Mouse (Mus musculus) testis, postnatal 14 days (tissue): Measurements from ENCODE around the gene Mfsd4b3.
"Not testable (repeated sequence)": the region's sequence is repeated elsewhere in the genome, so short reads cannot be mapped to it uniquely, and the experiment has no call there.

Experiments used
- DNase-seq: peaks from one replicate; pipeline ENCODE4 v3.0.0; 2021; ENCODE audit warnings: low spot score

Gene Mfsd4b3

GRCm38 (mm10) chr10:39959761-39960440 lies at the start of gene Mfsd4b3:
TSS of gene Mfsd4b3 (minus strand) at chr10:39960153.
- DNase-seq: peak; percentile 89

DNA sequence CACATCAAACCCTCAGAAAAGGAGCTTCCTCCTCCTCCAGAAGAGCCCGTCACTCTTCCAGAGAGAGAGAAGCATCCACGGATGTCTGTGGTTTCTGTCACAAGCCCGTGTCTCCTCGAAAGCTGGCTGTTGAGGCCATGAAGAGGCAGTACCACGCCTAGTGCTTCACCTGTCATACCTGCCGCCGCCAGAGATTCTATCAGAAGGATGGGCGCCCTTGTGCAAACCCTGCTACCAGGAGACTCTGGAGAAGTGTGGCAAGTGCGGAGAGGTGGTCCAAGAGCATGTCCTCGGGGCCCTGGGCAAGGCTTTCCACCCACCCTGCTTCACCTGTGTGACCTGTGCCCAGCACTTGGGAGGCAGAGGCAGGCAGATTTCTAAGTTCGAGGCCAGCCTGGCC lies 49.6 kb upstream of the Mfsd4b3 start:
- DNase-seq: no peak

DNA sequence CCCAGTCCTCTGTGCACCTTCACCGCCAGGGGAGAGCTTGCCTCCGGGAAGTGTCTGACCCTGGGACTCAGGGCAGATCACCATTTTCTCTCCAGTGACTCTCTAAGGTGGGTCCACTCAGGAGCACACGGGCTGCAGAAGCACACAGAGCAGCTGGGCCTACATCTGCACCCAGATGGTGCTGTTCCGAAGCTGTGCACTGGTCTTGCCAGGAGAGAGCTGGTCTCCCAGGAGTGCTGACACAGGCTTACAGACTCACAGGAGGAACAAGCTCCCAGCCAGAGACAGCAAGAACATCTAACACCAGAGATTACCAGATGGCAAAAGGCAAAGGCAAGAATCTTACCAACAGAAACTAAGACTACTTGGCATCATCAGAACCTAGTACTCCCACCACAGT lies 48.9 kb upstream of the Mfsd4b3 start:
- DNase-seq: not testable (repeated sequence)

GRCm38 (mm10) chr10:40007953-40008352 lies 48.0 kb upstream of the Mfsd4b3 start:
- no peak for DNase-seq

DNA sequence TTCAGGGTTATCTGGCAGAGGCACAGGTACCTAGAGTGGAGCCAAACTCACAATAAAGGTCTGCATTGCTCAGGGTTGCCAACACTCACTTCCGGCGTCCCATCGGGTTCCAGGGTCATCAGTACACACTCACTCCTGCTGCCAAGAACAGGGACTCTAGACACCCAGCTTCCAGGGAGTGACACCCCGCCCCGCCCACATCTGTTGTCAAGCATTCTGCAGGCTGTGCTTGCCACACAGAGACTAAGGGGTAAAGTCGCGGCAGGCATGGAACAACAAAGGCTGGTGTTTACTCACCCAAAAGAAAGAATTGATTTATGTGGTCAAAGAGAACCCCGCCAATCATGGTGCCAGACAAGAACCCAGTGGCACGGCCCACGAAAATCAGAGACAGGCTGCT lies 47.0 kb upstream of the Mfsd4b3 start:
- no peak for DNase-seq

DNA sequence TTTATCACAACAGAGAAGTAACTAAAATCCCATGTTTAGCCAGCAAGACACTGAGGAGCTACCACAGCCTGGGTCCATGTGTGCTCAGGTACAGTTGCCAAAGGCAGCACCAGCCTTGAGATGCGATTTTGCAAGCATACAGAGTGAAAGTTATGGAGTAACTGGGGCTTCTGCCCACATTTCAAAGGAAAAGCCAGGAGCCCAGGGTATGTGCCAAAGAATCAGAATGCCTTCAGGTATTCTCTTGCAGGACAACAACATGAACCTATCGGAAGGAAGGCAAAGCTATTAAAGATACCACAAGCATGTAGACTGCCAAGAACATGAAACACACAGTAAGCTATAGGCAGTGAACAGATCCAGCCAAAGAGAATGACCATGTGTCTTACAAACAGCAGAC lies 40.8 kb upstream of the Mfsd4b3 start:
- no peak for DNase-seq

DNA sequence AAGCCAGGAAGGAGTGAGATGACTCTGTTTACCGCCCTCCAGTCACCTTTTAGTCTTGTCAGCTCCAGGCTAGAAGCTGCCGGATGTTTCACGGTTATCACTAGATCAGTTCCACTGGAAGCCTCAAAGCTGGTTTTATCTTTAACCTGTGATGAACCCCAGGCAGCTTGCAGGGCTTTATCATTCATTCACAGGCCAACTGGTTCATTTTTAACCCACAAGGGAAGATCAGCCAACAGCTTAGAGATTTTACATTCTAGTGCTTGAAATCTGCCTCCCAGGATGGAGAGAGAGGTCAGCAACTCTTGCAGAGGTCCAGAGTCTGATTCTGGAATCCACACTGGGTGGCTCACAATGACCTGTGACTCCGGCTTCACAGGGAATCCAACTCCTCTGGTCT lies 31.2 kb upstream of the Mfsd4b3 start:
- DNase-seq: no peak

- no peak for DNase-seq
Observed at GRCm38 (mm10) chr10:39986466-39986865, 26.5 kb upstream of the Mfsd4b3 start, which contains the start of gene Mfsd4b5. TSS of gene Mfsd4b5 (minus strand) at chr10:39986646.

DNA sequence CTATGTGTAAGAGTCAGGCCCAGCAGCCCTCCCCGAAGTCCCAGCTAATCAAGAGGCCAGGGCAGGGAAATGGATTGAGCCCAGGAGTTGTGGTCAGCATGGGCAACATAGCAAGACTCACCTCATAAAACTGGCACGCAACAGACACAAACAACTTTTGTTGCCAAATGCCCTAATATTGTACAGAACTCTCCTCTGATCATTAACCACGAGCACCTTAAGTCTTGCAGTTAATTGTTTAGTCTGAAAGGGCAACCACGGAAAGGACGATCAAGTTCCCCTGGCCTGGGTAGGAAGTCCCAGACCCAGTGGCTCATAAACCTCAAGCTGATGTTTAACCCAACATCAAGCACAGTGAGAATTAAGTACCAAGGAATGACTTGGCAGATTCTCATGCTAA lies 22.7 kb upstream of the Mfsd4b3 start:
- DNase-seq: no peak

- no peak for DNase-seq
Observed at GRCm38 (mm10) chr10:39978231-39978630, 18.3 kb upstream of the Mfsd4b3 start.

- no peak for DNase-seq
Observed at GRCm38 (mm10) chr10:39977346-39977745, 17.4 kb upstream of the Mfsd4b3 start.

DNA sequence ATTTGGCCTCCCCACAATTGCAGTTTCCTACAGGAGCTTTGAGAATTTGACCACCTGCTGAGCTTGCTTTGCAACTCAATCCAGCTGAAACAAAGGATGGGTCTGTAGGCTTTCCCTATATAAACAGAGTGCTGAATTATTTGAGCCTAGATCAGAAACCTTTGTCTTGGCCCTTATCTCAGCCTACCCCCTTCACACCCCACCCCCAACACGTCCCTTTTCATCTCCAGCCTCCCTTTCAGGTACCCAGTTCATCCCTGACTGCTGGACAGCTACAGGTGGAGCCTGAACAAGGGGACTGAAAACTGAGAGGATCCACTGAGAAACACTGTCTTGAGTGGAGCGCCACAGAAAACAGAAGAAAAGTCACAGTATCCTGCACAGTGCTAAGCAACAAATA lies 15.8 kb upstream of the Mfsd4b3 start:
- DNase-seq: no peak

DNA sequence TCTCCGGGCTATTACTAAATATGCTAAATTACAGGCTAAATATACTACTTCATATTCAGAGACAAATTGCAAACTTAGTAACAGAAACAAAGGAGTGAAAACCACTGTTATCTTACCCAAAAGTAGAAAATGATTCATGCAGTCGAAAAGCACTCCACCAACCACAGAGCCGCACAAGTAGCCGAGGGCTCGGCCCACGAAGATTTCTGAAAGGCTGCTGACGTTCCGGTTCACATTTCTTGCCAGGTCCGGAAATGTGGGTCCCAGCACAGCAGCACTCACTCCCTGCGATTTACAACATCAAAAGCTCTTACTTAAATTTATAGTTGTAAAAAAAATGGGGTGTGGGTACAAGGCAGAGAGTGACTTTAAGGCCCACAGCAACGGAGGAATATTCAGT lies 15.0 kb upstream of the Mfsd4b3 start:
- DNase-seq: no peak

GRCm38 (mm10) chr10:39967512-39967911 lies 7.6 kb upstream of the Mfsd4b3 start:
- no peak for DNase-seq

GRCm38 (mm10) chr10:39961906-39962305 lies 2.0 kb upstream of the Mfsd4b3 start:
- DNase-seq: no peak

DNA sequence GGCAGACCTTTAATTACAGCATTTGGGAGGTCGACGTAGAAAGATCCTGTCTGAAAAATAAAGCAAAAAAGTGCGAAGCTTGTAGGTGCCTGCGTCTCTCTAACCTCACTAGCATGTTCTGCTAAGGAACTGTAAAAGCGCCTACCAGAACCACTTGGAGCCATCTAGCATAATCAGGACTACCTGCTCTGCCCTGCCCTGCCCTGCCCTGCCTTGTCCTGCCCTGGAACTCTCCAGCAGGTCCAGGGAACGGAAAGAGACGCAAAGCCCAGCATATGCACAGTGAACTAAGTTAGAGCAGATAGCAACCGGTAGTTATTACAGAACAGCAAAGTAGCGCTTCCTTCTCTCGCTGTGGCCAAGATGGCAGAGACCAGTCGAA lies 479 bp upstream of the Mfsd4b3 start:
- no peak for DNase-seq

GRCm38 (mm10) chr10:39958266-39958665 lies 1.7 kb downstream of the Mfsd4b3 start:
- no peak for DNase-seq

GRCm38 (mm10) chr10:39956340-39956878 lies 3.5 kb downstream of the Mfsd4b3 start:
- no peak for DNase-seq

GRCm38 (mm10) chr10:39955163-39955562 lies 4.8 kb downstream of the Mfsd4b3 start:
- no peak for DNase-seq

GRCm38 (mm10) chr10:39949377-39949954 lies 10.5 kb downstream of the Mfsd4b3 start:
- DNase-seq: no peak

- DNase-seq: not testable (repeated sequence)
Observed at GRCm38 (mm10) chr10:39947195-39947594, 12.8 kb downstream of the Mfsd4b3 start.

DNA sequence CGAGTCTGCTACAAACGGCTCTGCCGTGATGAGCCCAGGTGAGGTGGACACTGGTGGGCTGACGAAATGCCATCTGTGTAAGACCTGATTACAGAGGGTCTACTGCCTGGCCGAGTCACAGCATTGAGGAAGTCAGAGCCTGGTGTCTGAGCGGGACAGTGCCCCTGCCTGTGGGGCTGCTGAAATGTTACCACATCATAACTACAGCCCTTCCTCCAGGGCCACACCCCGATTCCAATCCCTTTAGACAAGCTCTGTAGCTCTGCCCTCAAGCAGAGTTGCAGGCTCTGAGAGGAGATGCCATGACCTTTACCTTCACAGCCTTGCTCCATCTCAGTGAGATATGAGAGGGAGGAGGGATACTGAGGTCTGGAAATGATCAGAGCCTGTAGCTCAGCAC lies 23.4 kb downstream of the Mfsd4b3 start:
- no peak for DNase-seq

GRCm38 (mm10) chr10:39926616-39927139 lies 33.3 kb downstream of the Mfsd4b3 start, which contains the start of gene Mfsd4b2:
TSS of gene Mfsd4b2 (minus strand) at chr10:39926923.
- DNase-seq: peak; percentile 19
